Mouse (Mus musculus) thymus, adult 2 months (tissue): ENCODE results near the gene Cacna1e. TPM values are rescaled to one million over a fixed set of nuclear protein-coding genes. Genes with fewer than 3 reads are reported as not detected.

Experiments used
- DNase-seq: peaks from one replicate; pipeline ENCODE4 v3.0.0; 2021
- H3K27ac ChIP-seq: fragments of 200-500 bp; 2 replicates; pipeline ENCODE4 v1.5.1; 2012; ENCODE audit warnings: low read length, control low read depth; ENCODE audit not compliant: control insufficient read depth, insufficient read depth
- H3K27me3 ChIP-seq: fragments of 200-500 bp; 2 replicates; pipeline ENCODE4 v1.6.1; 2012; ENCODE audit warnings: mild to moderate bottlenecking, low read length, moderate library complexity, mixed read lengths; ENCODE audit not compliant: control insufficient read depth, insufficient read depth
- H3K36me3 ChIP-seq: fragments of 200-500 bp; 2 replicates; pipeline ENCODE4 v1.6.1; 2012; ENCODE audit warnings: mild to moderate bottlenecking, low read length, moderate library complexity; ENCODE audit not compliant: control insufficient read depth, insufficient read depth
- H3K4me1 ChIP-seq: fragments of 200-500 bp; replicated peaks from 2 replicates; pipeline ENCODE4 v1.6.1; 2012; ENCODE audit warnings: low read length; ENCODE audit not compliant: control insufficient read depth, insufficient read depth
- H3K4me3 ChIP-seq: fragments of 200-500 bp; 2 replicates; pipeline ENCODE4 v1.5.1; 2012; ENCODE audit warnings: mild to moderate bottlenecking, low read length, control low read depth, moderate library complexity; ENCODE audit not compliant: control insufficient read depth, insufficient read depth
- CTCF ChIP-seq: fragments of 200-500 bp; IDR thresholded peaks from 2 replicates; pipeline ENCODE4 v1.5.1; 2012; ENCODE audit warnings: mild to moderate bottlenecking, control low read depth, low read length, moderate library complexity, borderline replicate concordance; ENCODE audit not compliant: control insufficient read depth, poor library complexity, insufficient read depth; ENCODE audit errors: extremely low read depth
- POLR2A ChIP-seq: fragments of 200-500 bp; IDR thresholded peaks from 2 replicates; pipeline ENCODE4 v1.6.1; 2012; ENCODE audit warnings: mild to moderate bottlenecking, low read length, control low read depth, moderate library complexity; ENCODE audit not compliant: control insufficient read depth, poor library complexity, insufficient read depth; ENCODE audit errors: extremely low read depth
- WGBS: fragments of 180-500 bp; shearing (Covaris S2); methylation state at CpG from one replicate; pipeline ENCODE4 v1.1.7; 2018; 5-methylcytosine and 5-hydroxymethylcytosine counted together
- polyA plus RNA-seq: library from polyadenylated mRNA; depleted of rRNA; stranded (reverse); fragments of >200 nt; gene quantifications from 2 replicates; pipeline ENCODE4 v1.2.3, GENCODE M21; 2012

The Cacna1e gene
- polyA plus RNA-seq, 1 experiment: 11.8 TPM

DNA sequence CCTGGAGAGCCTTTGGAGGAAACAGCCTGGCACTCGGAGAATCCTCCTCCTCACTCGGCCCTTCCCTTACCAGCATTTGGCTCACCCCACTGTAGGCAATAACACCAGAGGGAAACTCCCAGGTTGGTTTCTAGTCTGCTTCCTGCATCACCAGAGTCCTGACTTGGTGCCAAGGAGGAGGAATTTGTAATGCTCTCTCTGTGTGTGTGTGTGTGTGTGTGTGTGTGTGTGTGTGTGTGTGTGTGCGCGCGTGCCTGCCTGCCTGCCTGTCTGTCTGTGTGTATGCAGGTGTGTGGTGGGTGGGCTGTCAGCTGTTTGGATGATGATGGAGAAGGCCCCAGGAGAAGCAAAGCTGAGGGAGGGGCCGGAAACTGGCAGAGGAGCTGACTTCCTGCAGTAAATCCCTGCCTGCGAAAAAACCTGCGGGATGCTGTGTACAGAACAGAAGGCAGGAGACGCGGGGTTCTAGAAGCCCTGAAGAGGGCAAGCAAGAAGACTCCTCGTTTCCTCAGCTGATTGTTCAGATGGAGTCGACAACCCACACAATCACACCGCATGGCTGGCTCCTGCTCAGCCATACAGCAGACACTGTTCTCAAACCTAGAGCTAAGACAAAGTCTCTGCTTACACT lies 92.6 kb downstream of the Cacna1e start:
- no peaks in the 10 kb centered on the region for H3K36me3 ChIP-seq
- DNase-seq: no peak
- H3K4me3 ChIP-seq: no peak overlapping the region
- TF ChIP-seq CTCF (no peak), POLR2A (no peak)
- H3K4me1 ChIP-seq: peaks cover 25% of the 10 kb centered on the region
- H3K27me3 ChIP-seq: no peaks in the 10 kb centered on the region
- WGBS: 34% methylated on average over 13 of the region's 13 CpGs
- H3K27ac ChIP-seq: peak overlapping the region; percentile 2

DNA sequence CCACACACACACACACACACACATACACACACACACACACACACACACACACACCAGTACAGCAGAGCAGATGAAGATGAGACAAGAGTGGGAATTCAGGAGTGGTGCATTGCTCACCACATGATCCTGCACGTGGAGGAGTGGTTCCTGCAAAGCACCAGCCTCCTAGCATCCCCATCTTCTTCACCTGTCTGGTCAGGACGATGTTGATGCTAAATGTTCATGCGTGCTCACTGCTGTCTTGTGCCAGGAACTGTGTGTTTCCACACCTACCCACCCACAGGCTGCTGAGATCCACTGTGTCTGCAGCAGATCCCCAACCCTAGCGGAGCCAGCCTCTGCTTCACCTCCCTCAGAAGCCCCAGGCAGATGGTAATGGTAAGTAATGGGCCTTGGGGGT lies 95.8 kb downstream of the Cacna1e start:
- no peaks in the 10 kb centered on the region; the same call in 1 of the 2 replicates for H3K27me3 ChIP-seq
- 87% methylated on average over 4 of the region's 4 CpGs for WGBS
- H3K36me3 ChIP-seq: no peaks in the 10 kb centered on the region
- no peak overlapping the region for H3K27ac ChIP-seq
- H3K4me3 ChIP-seq: no peak overlapping the region
- peaks cover 20% of the 10 kb centered on the region for H3K4me1 ChIP-seq
- TF ChIP-seq CTCF: no peak
- TF ChIP-seq POLR2A: no peak
- no peak for DNase-seq

DNA sequence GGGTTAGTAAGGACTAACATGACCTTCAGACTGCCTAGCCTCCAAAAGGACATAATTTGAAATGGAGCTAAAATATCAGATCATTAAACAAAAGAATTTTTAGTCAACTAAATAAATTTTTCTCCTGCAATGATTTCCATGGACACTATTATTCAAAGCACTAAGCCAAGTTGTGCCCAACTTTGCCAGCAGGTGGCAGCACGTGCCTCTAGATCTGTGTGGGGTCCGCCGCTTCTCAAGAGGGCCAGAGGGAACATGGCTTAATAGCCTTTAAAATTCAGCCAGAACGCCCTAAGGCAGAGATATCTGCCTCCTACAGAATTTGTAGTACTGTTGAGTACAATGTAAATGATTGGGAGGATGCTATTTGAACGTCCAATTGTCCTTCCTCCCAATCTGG lies 96.2 kb downstream of the Cacna1e start:
- DNase-seq: peak; percentile 75
- Histone ChIP-seq H3K4me3 (no peak overlapping the region), H3K27me3 (no peaks in the 10 kb centered on the region; the same call in 1 of the 2 replicates), H3K27ac (no peak overlapping the region), H3K36me3 (no peaks in the 10 kb centered on the region), H3K4me1 (peaks cover 20% of the 10 kb centered on the region)
- WGBS: 12% methylated on average over 5 of the region's 5 CpGs
- TF ChIP-seq POLR2A (no peak), CTCF (peak; percentile 77; the same call in 1 of the 2 replicates)

DNA sequence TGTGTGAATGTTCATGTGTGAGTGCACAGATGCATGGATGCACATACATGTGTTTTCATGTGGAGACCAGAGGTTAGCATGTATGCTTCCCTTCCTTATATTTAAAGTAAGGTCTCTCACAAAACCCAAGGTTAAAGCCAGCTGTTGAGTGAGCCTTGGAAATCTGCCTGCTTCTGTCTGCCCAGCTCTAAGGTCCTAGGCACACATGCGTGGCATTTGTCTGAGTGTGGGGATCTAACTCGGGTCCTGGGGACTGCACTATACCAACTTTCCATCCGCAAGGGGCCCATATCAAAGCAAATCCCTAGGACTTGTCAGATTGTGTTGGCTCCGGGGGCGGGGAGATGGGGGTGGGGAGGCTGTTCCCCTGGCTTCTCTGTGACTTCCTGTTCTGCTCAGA lies 96.9 kb downstream of the Cacna1e start:
- DNase-seq: no peak
- WGBS: 60% methylated on average over 5 of the region's 5 CpGs
- TF ChIP-seq POLR2A: no peak
- TF ChIP-seq CTCF: no peak

DNA sequence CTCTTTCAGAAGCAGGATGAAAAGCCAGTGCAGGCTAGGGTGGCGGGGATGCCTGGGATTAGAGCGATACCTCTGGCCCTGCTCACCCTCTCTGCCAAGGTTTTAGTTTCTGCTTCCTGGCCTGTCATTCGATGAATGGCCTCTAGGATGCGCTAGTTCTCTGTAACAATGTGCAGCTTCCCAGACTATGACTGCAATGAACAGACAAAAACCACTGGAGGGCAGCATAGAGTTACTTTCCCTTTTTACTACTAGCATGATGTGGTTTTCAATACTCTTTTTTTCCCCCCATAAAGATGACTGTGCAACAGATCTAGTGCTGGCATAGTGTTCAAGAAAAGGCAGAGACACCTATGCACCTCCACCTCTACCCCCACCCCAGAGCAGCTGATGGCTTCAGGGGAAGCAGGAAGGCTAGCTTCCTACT lies 98.0 kb downstream of the Cacna1e start:
- Histone ChIP-seq H3K4me1 (peaks cover 9% of the 10 kb centered on the region), H3K36me3 (no peaks in the 10 kb centered on the region), H3K27me3 (no peaks in the 10 kb centered on the region; the same call in 1 of the 2 replicates), H3K4me3 (no peak overlapping the region), H3K27ac (peak overlapping the region; percentile 2; the same call in 1 of the 2 replicates)
- WGBS: 3% methylated on average over 4 of the region's 4 CpGs
- peak; percentile 81 for DNase-seq
- TF ChIP-seq CTCF (peak; percentile 38; the same call in 1 of the 2 replicates), POLR2A (no peak)

More for the DNA sequence above, 96.9 kb downstream of the Cacna1e start:
- H3K36me3 ChIP-seq: no peaks in the 10 kb centered on the region
- no peak overlapping the region; the same call in 1 of the 2 replicates for H3K27ac ChIP-seq
- peaks cover 20% of the 10 kb centered on the region for H3K4me1 ChIP-seq
- no peak overlapping the region for H3K4me3 ChIP-seq
- no peaks in the 10 kb centered on the region; the same call in 1 of the 2 replicates for H3K27me3 ChIP-seq

DNA sequence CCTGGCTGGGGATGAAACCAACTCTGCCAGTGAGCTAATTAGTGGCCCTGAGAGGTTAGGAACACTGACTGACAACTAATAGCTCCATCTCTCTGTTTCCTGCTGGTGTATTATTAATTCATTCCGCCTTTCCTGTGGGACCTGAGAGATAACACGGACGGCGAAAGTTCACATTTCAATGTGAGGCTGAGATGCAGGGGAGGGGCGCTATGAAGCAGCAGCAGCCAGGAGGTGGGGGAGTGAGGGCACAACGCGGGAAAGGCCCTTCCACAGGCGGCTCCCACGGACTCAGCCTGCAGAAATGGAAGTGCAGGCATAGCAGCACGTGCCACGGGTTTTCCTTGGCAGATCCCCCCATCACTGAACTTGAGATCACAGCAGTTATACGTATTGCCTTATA lies 99.4 kb downstream of the Cacna1e start:
- no peak overlapping the region for H3K27ac ChIP-seq
- no peaks in the 10 kb centered on the region for H3K36me3 ChIP-seq
- H3K4me3 ChIP-seq: no peak overlapping the region
- no peak for DNase-seq
- H3K4me1 ChIP-seq: peaks cover 9% of the 10 kb centered on the region
- WGBS: 56% methylated on average over 12 of the region's 12 CpGs
- H3K27me3 ChIP-seq: no peaks in the 10 kb centered on the region; the same call in 1 of the 2 replicates
- no peak for TF ChIP-seq CTCF

DNA sequence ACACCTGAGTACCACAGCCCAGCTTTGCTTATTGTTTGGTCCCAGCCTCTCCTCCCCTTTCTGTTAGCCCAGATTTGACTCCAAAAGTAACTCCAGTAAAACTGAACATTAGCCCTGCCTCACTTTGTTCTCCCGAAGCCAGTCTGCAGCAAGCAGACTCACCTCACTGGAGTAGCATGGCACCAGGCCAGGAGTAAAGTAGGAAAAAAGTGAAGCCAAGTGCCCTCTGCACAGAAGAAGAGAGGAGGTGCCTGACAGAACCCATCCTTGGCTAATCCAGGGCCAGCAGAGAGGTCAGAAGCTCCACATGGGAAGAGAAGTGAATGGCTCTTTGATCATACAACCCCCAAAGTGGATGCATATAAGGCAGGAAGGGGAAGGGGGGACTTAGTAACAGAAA lies 100.8 kb downstream of the Cacna1e start:
- WGBS: 86% methylated on average over 1 of the region's 1 CpGs
- DNase-seq: no peak
- TF ChIP-seq POLR2A (no peak), CTCF (no peak)

More for the DNA sequence above, 100.8 kb downstream of the Cacna1e start:
- Histone ChIP-seq H3K4me1 (peaks cover 9% of the 10 kb centered on the region), H3K4me3 (no peak overlapping the region), H3K27ac (no peak overlapping the region), H3K36me3 (no peaks in the 10 kb centered on the region), H3K27me3 (no peaks in the 10 kb centered on the region; the same call in 1 of the 2 replicates)
